Mouse (Mus musculus): ENCODE data around the gene Hoxb6. TPM values are rescaled to one million over a fixed set of nuclear protein-coding genes. Genes with fewer than 3 reads are reported as not detected.
A peak's percentile ranks its signal among the peaks of the same experiment; 100 is the strongest.

Hoxb6 gene
- polyA plus RNA-seq, 1 experiment from 2014 or later, result not detected

DNA sequence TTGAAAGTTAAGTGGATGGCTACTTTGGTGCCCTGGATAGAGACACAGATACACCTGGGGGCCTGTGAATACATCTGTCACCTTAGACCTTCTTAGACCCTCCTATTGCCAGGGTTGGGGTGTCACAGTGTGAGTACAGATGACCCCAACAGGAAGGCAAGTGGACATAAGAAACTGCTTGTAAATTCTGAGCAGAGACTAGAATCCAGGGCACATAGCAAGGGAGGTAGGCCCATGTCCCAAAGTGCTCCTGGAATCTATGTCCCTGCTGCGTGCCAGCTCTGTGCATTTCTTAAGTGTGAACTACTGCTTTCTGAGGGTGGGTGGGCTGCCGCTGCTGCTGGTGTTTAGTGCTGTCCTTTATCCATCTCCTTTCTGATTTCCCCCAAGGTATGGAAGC is 58.5 kb downstream of the Hoxb6 start:
- Histone ChIP-seq H3K4me2 (ENCODE audit: low read length) (no peak overlapping the region), H3K9ac (replicated peaks; ENCODE audit: low read depth, low read length) (no peak overlapping the region)
- no peak for ATAC-seq

More for the DNA sequence above, 58.5 kb downstream of the Hoxb6 start:
- 8% methylated on average over 2 of the region's 2 CpGs for WGBS
- no peaks in the 10 kb centered on the region for H3K36me3 ChIP-seq (ENCODE audit: control insufficient read depth, insufficient read depth)
- no peak overlapping the region for H3K4me3 ChIP-seq (replicated peaks; ENCODE audit: low read length)
- H3K4me1 ChIP-seq (replicated peaks; ENCODE audit: control insufficient read depth, insufficient read depth, low read length), result no peaks in the 10 kb centered on the region; the same call in 1 of the 2 replicates
- peaks cover 85% of the 10 kb centered on the region for H3K27me3 ChIP-seq (replicated peaks; ENCODE audit: control insufficient read depth, insufficient read depth, low read length)
- H3K27ac ChIP-seq (ENCODE audit: low read length), result no peak overlapping the region
- no peaks in the 10 kb centered on the region for H3K9me3 ChIP-seq (ENCODE audit: control insufficient read depth, low read length)

MicroRNA genes within 50 kb of the gene (microRNA counts, 519-probe panel; counts per million panel counts)
- microRNA mmu-miR-10a (2,121 counts per million, percentile 37 among the panel's probes with 10 or more counts), microRNA mmu-miR-196a (1,284 counts per million, percentile 10 among the panel's probes with 10 or more counts)

Small RNA genes within 50 kb of the gene (microRNA-seq; reads per million reads assigned to microRNA genes)
- gene Mir10a (464 reads per million, percentile 71 among the genes with 10 or more reads in this experiment), gene Mir196a-1 (not detected)

Other genes starting within 250 kb of the Hoxb6 start
- 35.4 and 36.5 TPM in 2 replicates for gene Ube2z, start 227.1 kb upstream of the Hoxb6 start, polyA plus RNA-seq (2015; fragmentation: Nextera tagmentation; extraction: Ambion mirVana)
- gene Atp5g1, start 216.8 kb upstream of the Hoxb6 start, polyA plus RNA-seq (2015; fragmentation: Nextera tagmentation; extraction: Ambion mirVana), result 408 and 422 TPM in 2 replicates
- gene Calcoco2, start 180.5 kb upstream of the Hoxb6 start, polyA plus RNA-seq (2015; fragmentation: Nextera tagmentation; extraction: Ambion mirVana), result 0.17 and 0.22 TPM in 2 replicates
- gene Ttll6, start 158.7 kb upstream of the Hoxb6 start, polyA plus RNA-seq (2015; fragmentation: Nextera tagmentation; extraction: Ambion mirVana), result 0.09 and 0.11 TPM in 2 replicates
- 0.13 TPM in 1 of 2 replicates, not detected in the other for gene Hoxb13, start 98.2 kb upstream of the Hoxb6 start, polyA plus RNA-seq (2015; fragmentation: Nextera tagmentation; extraction: Ambion mirVana)
- not detected in 2 replicates for gene Hoxb9, start 21.0 kb upstream of the Hoxb6 start, polyA plus RNA-seq (2015; fragmentation: Nextera tagmentation; extraction: Ambion mirVana)
- gene Hoxb8, start 10.6 kb upstream of the Hoxb6 start, polyA plus RNA-seq (2015; fragmentation: Nextera tagmentation; extraction: Ambion mirVana), result not detected in 2 replicates
- not detected in 2 replicates for gene Hoxb7, start 5.9 kb upstream of the Hoxb6 start, polyA plus RNA-seq (2015; fragmentation: Nextera tagmentation; extraction: Ambion mirVana)
- not detected in 2 replicates for gene Hoxb5, start 10.9 kb downstream of the Hoxb6 start, polyA plus RNA-seq (2015; fragmentation: Nextera tagmentation; extraction: Ambion mirVana)
- not detected in 2 replicates for gene Hoxb4, start 25.8 kb downstream of the Hoxb6 start, polyA plus RNA-seq (2015; fragmentation: Nextera tagmentation; extraction: Ambion mirVana)
- gene Hoxb3, start 30.9 kb downstream of the Hoxb6 start, polyA plus RNA-seq (2015; fragmentation: Nextera tagmentation; extraction: Ambion mirVana), result not detected in 2 replicates
- gene Hoxb2, start 58.0 kb downstream of the Hoxb6 start, polyA plus RNA-seq (2015; fragmentation: Nextera tagmentation; extraction: Ambion mirVana), result not detected in 2 replicates
- not detected in 2 replicates for gene Hoxb1, start 73.3 kb downstream of the Hoxb6 start, polyA plus RNA-seq (2015; fragmentation: Nextera tagmentation; extraction: Ambion mirVana)
- gene Skap1, start 172.1 kb downstream of the Hoxb6 start, polyA plus RNA-seq (2015; fragmentation: Nextera tagmentation; extraction: Ambion mirVana), result 2.1 and 3.4 TPM in 2 replicates